Mouse (Mus musculus): ENCODE measurements at regions not wholly inside any gene's neighbourhood (a gene's known extent, or its start where the extent isn't known, plus 50 kb on each side); places are given as distances from the start of the nearest gene placed in this dataset.

DNA sequence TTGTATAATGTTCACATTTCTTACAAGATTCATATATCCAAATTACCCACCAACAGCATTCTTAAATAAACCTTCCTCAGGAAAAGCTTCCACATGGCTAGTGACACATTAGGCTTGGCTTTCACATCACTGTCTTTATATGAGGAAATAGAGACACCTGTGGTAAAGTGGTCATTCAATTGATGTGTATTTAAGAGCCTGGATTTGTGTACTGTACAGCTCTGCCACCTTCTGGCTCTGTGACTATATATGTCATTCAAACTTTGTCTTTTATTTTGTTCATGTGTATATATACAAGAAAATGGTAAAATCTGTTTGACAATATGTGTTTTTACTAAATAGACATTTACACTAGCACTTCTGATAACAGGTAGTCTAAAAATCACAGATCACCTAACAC, 3090.1 kb upstream of the Gm6569 start:
- H3K4me2 ChIP-seq (ENCODE audit: low read depth, low read length, severe bottlenecking), result no peak overlapping the region
- no peaks in the 10 kb centered on the region for H3K9me3 ChIP-seq (ENCODE audit: control insufficient read depth, low read length)
- H3K27ac ChIP-seq (ENCODE audit: low read depth, low read length), result no peak overlapping the region
- no peak overlapping the region for H3K9ac ChIP-seq (ENCODE audit: low read length)
- H3K27me3 ChIP-seq (ENCODE audit: control insufficient read depth, insufficient read depth, low read length), result no peaks in the 10 kb centered on the region
- H3K36me3 ChIP-seq (ENCODE audit: control insufficient read depth, insufficient read depth, low read length), result no peaks in the 10 kb centered on the region
- ATAC-seq (replicated peaks; ENCODE audit: low FRiP score) (no peak), DNase-seq (ENCODE audit: low spot score) (no peak)
- no peak overlapping the region for H3K4me3 ChIP-seq (ENCODE audit: low read depth, low read length)
- no peaks in the 10 kb centered on the region for H3K4me1 ChIP-seq (replicated peaks; ENCODE audit: control insufficient read depth, insufficient read depth, low read length)

DNA sequence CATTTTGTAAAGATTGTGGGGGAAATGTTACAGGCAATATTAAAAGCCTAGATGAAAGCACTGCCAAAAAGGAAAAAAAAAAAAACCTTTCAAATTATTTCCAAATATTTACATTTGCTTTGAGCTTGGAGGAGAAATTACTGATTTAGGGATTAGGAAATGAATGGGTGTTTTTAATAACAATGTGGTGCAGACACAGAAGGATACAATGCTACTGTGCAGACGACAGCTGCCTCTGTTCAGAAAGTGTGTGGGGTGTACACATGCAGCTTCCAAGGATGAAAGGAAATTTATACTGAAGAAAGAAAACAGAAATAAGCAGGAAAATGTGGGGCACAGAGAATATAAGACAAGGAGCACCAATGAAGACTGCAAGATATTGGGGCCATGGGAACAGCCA, 3070.3 kb upstream of the Gm6569 start:
- 44% methylated on average over 1 of the region's 1 CpGs for WGBS
- peak; percentile 60; the same call in 1 of the 2 replicates for ATAC-seq (replicated peaks; ENCODE audit: low FRiP score)
- no peaks in the 10 kb centered on the region for H3K9me3 ChIP-seq (ENCODE audit: control insufficient read depth, low read length)
- H3K4me2 ChIP-seq (ENCODE audit: low read depth, low read length, severe bottlenecking), result no peak overlapping the region
- H3K27ac ChIP-seq (ENCODE audit: low read depth, low read length), result no peak overlapping the region
- no peaks in the 10 kb centered on the region for H3K36me3 ChIP-seq (ENCODE audit: control insufficient read depth, insufficient read depth, low read length)
- no peak overlapping the region for H3K9ac ChIP-seq (ENCODE audit: low read length)
- H3K4me1 ChIP-seq (replicated peaks; ENCODE audit: control insufficient read depth, insufficient read depth, low read length), result no peaks in the 10 kb centered on the region
- DNase-seq (ENCODE audit: low spot score), result no peak
- H3K4me3 ChIP-seq (ENCODE audit: low read depth, low read length), result no peak overlapping the region
- no peaks in the 10 kb centered on the region for H3K27me3 ChIP-seq (ENCODE audit: control insufficient read depth, insufficient read depth, low read length)

DNA sequence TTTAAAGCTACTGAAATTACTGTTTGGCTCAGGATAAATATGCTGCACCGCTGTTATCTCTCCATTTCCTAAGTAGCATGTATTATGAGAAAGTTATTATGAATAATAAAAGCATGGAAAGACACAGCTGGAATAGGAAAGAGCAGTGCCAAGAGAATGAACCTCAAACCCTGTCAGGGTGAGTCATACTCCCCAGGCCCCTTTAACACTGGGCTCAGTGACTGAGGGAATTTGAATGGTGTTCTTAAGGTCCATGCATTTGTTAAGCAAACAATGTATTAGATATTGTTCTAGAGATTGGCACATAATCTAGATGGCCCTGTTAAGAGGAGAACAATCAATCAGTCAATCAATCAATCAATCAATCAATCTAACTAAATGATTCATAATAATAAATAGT, 3069.8 kb upstream of the Gm6569 start:
- H3K36me3 ChIP-seq (ENCODE audit: control insufficient read depth, insufficient read depth, low read length), result no peaks in the 10 kb centered on the region
- no peaks in the 10 kb centered on the region for H3K9me3 ChIP-seq (ENCODE audit: control insufficient read depth, low read length)
- no peaks in the 10 kb centered on the region for H3K27me3 ChIP-seq (ENCODE audit: control insufficient read depth, insufficient read depth, low read length)
- no peak for DNase-seq (ENCODE audit: low spot score)
- no peak overlapping the region for H3K27ac ChIP-seq (ENCODE audit: low read depth, low read length)
- H3K4me3 ChIP-seq (ENCODE audit: low read depth, low read length), result no peak overlapping the region
- no peaks in the 10 kb centered on the region for H3K4me1 ChIP-seq (replicated peaks; ENCODE audit: control insufficient read depth, insufficient read depth, low read length)
- WGBS, result 65% methylated on average over 1 of the region's 1 CpGs
- peak; percentile 27; the same call in 1 of the 2 replicates for ATAC-seq (replicated peaks; ENCODE audit: low FRiP score)
- no peak overlapping the region for H3K9ac ChIP-seq (ENCODE audit: low read length)
- H3K4me2 ChIP-seq (ENCODE audit: low read depth, low read length, severe bottlenecking), result no peak overlapping the region

DNA sequence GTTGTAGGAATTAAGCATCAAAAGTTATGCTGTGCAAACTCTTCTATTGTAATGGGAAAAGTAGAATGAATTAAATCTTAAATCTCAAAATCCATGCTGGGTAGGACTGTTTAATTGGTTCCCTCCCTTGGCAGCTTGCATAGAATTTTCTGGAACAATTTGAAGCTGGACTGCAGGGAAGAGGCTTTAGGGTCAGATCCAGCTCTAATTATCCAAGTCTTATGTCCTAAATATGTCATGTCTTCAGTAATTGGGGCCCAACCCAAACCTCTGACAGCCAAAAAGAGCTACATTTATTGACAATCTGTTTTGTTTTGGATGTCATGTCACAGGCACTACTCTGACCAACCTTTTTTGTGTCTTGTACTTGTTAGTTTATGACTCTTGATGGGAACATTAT, 3068.9 kb upstream of the Gm6569 start:
- Histone ChIP-seq H3K36me3 (ENCODE audit: control insufficient read depth, insufficient read depth, low read length) (no peaks in the 10 kb centered on the region), H3K27me3 (ENCODE audit: control insufficient read depth, insufficient read depth, low read length) (no peaks in the 10 kb centered on the region), H3K9ac (ENCODE audit: low read length) (no peak overlapping the region), H3K4me3 (ENCODE audit: low read depth, low read length) (no peak overlapping the region), H3K4me1 (replicated peaks; ENCODE audit: control insufficient read depth, insufficient read depth, low read length) (no peaks in the 10 kb centered on the region), H3K9me3 (ENCODE audit: control insufficient read depth, low read length) (no peaks in the 10 kb centered on the region), H3K4me2 (ENCODE audit: low read depth, low read length, severe bottlenecking) (no peak overlapping the region), H3K27ac (ENCODE audit: low read depth, low read length) (no peak overlapping the region)
- DNase-seq (ENCODE audit: low spot score), result no peak
- ATAC-seq (replicated peaks; ENCODE audit: low FRiP score), result no peak

Data from forebrain, embryonic 11.5 days (tissue).